In genomic region chr6:30356680-30357079, GRCm38 (mm10) we compare ENCODE assay signal across 11 mouse cellular contexts. TPM values are rescaled to one million over a fixed set of nuclear protein-coding genes. Genes with fewer than 3 reads are reported as not detected.
DNase-seq lines count a peak whose midpoint lies in the region; ATAC-seq and TF ChIP-seq lines count a peak whose summit lies in the region.
"Had no signal": no experiment of that assay in that cellular context is flagged by ENCODE, and none has a peak within 500 bp of the region (broad histone marks: within the 10 kb centered on the region; RNA-seq: fewer than 3 reads in every experiment).

No protein-coding gene starts in this region.

- peaks cover 44% of the 10 kb centered on the region for H3K4me1 ChIP-seq in heart, embryonic 12.5 days (replicated peaks)
- H3K4me1 ChIP-seq in cerebellum, adult 2 months (ENCODE audit: control insufficient read depth, insufficient read depth, low read length) = peaks cover 20% of the 10 kb centered on the region
- peaks cover 8% of the 10 kb centered on the region; the same call in 1 of the 2 replicates for H3K4me1 ChIP-seq in liver, postnatal 0 days (ENCODE audit: insufficient read depth)
- H3K4me1 ChIP-seq in midbrain, embryonic 11.5 days (ENCODE audit: control insufficient read depth, insufficient read depth, low read length) = no peaks in the 10 kb centered on the region
- H3K4me1 ChIP-seq: hindbrain, embryonic 15.5 days had no signal

- H3K27me3 ChIP-seq in heart, embryonic 12.5 days (replicated peaks) = no peaks in the 10 kb centered on the region
- no peaks in the 10 kb centered on the region for H3K27me3 ChIP-seq in cerebellum, adult 2 months (ENCODE audit: control insufficient read depth, insufficient read depth, low read length)
- no peaks in the 10 kb centered on the region for H3K27me3 ChIP-seq in liver, postnatal 0 days (ENCODE audit: insufficient read depth, low read length)
- H3K27me3 ChIP-seq in midbrain, embryonic 11.5 days (ENCODE audit: control insufficient read depth, insufficient read depth, low read length) = no peaks in the 10 kb centered on the region
- H3K27me3 ChIP-seq: embryonic facial prominence, embryonic 15.5 days; hindbrain, embryonic 15.5 days; liver, embryonic 15.5 days had no signal

- no peak for TF ChIP-seq POLR2A in cerebellum, adult 2 months (IDR thresholded peaks at IDR 0.05; ENCODE audit: borderline replicate concordance, insufficient read depth, low read length)

- H3K27ac ChIP-seq in heart, embryonic 12.5 days (ENCODE audit: poor library complexity, severe bottlenecking) = no peak overlapping the region
- H3K27ac ChIP-seq in cerebellum, adult 2 months (ENCODE audit: insufficient read depth, low read length) = peak overlapping the region; percentile 3; the same call in 1 of the 2 replicates
- H3K27ac ChIP-seq in liver, postnatal 0 days (ENCODE audit: low read depth) = no peak overlapping the region
- no peak overlapping the region for H3K27ac ChIP-seq in midbrain, embryonic 11.5 days (ENCODE audit: low read depth, low read length)
- H3K27ac ChIP-seq: embryonic facial prominence, embryonic 15.5 days; hindbrain, embryonic 15.5 days; liver, embryonic 15.5 days had no signal

- no peaks in the 10 kb centered on the region for H3K9me3 ChIP-seq in heart, embryonic 12.5 days (replicated peaks)
- H3K9me3 ChIP-seq in liver, postnatal 0 days (ENCODE audit: low read length) = no peaks in the 10 kb centered on the region
- no peaks in the 10 kb centered on the region for H3K9me3 ChIP-seq in midbrain, embryonic 11.5 days (ENCODE audit: control insufficient read depth, low read length)
- H3K9me3 ChIP-seq: embryonic facial prominence, embryonic 15.5 days; hindbrain, embryonic 15.5 days; liver, embryonic 15.5 days had no signal

- no peak for ATAC-seq in heart, embryonic 12.5 days (ENCODE audit: insufficient number of reproducible peaks, low FRiP score)
- 0 out of 2 replicates have a peak, but pooled peaks have one; percentile 26 for ATAC-seq in liver, postnatal 0 days
- ATAC-seq in midbrain, embryonic 11.5 days (ENCODE audit: low FRiP score) = no peak

- DNase-seq in heart, adult 9 months (ENCODE audit: low spot score in 2 of 2) = peak; percentile 25 to 32
- DNase-seq in adrenal gland, adult 8-10 months = peak; percentile 64
- peak; percentile 42 to 50 for DNase-seq in cerebellum, adult 2 months
- no peak for DNase-seq in liver, postnatal 0 days
- DNase-seq in lung, postnatal 10 days = no peak
- no peak for DNase-seq in midbrain, embryonic 11.5 days (ENCODE audit: low spot score, missing footprints)
- DNase-seq: right cerebral cortex, postnatal 25 days had no signal

- H3K4me2 ChIP-seq in heart, embryonic 12.5 days = no peak overlapping the region
- no peak overlapping the region for H3K4me2 ChIP-seq in liver, postnatal 0 days (ENCODE audit: low read depth, low read length)
- H3K4me2 ChIP-seq in midbrain, embryonic 11.5 days = no peak overlapping the region
- H3K4me2 ChIP-seq: embryonic facial prominence, embryonic 15.5 days; hindbrain, embryonic 15.5 days; liver, embryonic 15.5 days had no signal

- H3K36me3 ChIP-seq in heart, embryonic 12.5 days = no peaks in the 10 kb centered on the region
- no peaks in the 10 kb centered on the region for H3K36me3 ChIP-seq in liver, postnatal 0 days (replicated peaks; ENCODE audit: insufficient read depth, low read length)
- no peaks in the 10 kb centered on the region for H3K36me3 ChIP-seq in midbrain, embryonic 11.5 days (ENCODE audit: control insufficient read depth, insufficient read depth, low read length)
- H3K36me3 ChIP-seq: embryonic facial prominence, embryonic 15.5 days; liver, embryonic 15.5 days had no signal

- no peak for TF ChIP-seq CTCF in cerebellum, adult 2 months (IDR thresholded peaks at IDR 0.05; ENCODE audit: borderline replicate concordance, insufficient read depth, low read depth, low read length)
- peak; percentile 22; the same call in 1 of the 2 replicates for TF ChIP-seq CTCF in liver, postnatal 0 days (IDR thresholded peaks at IDR 0.05; ENCODE audit: low read depth)

- TF ChIP-seq EP300 in liver, postnatal 0 days (IDR thresholded peaks at IDR 0.05; ENCODE audit: low read depth) = no peak

- H3K4me3 ChIP-seq in heart, embryonic 12.5 days = no peak overlapping the region
- H3K4me3 ChIP-seq in cerebellum, adult 2 months (replicated peaks; ENCODE audit: insufficient read depth, low read depth, low read length) = no peak overlapping the region
- no peak overlapping the region for H3K4me3 ChIP-seq in liver, postnatal 0 days (ENCODE audit: low read depth, low read length)
- H3K4me3 ChIP-seq in midbrain, embryonic 11.5 days (ENCODE audit: low read depth, low read length) = no peak overlapping the region
- H3K4me3 ChIP-seq: embryonic facial prominence, embryonic 15.5 days; hindbrain, embryonic 15.5 days; liver, embryonic 15.5 days had no signal

- WGBS in heart, embryonic 12.5 days = 89% methylated on average over 12 of the region's 12 CpGs
- 53% methylated on average over 12 of the region's 12 CpGs for WGBS in cerebellum, adult 2 months
- WGBS in liver, postnatal 0 days (ENCODE audit: insufficient replicate concordance) = 87% methylated on average over 12 of the region's 12 CpGs
- 91% methylated on average over 12 of the region's 12 CpGs for WGBS in midbrain, embryonic 11.5 days

- H3K9ac ChIP-seq in heart, embryonic 12.5 days = no peak overlapping the region
- no peak overlapping the region for H3K9ac ChIP-seq in liver, postnatal 0 days (replicated peaks)
- H3K9ac ChIP-seq in midbrain, embryonic 11.5 days (ENCODE audit: low read length) = no peak overlapping the region
- H3K9ac ChIP-seq: embryonic facial prominence, embryonic 15.5 days; hindbrain, embryonic 15.5 days; liver, embryonic 15.5 days had no signal

RNA-seq across cellular contexts. Expression of gene Zc3hc1, which starts 34.1 kb away (rescaled TPM):
- 44.0 and 48.4 TPM in 2 replicates for polyA plus RNA-seq in heart, embryonic 12.5 days (2016; fragmentation: Nextera tagmentation; extraction: Ambion mirVana)
- 10 to 100 TPM; 22.0 to 23.9 (median 22.7) TPM for total RNA-seq in adrenal gland, adult 8-10 months (2022)
- 26.6 and 30.2 TPM in 2 replicates for polyA plus RNA-seq in cerebellum, adult 2 months (2012; rRNA removed)
- 12.5 and 14.4 TPM in 2 replicates for polyA plus RNA-seq in liver, postnatal 0 days (2015; fragmentation: Nextera tagmentation; extraction: Ambion mirVana)
- 75.4 and 76.8 TPM in 2 replicates for polyA plus RNA-seq in midbrain, embryonic 11.5 days (2014; fragmentation: Nextera tagmentation; extraction: Ambion mirVana)

RNA-seq across cellular contexts. Expression of gene Klhdc10, which starts 45.0 kb away (rescaled TPM):
- 34.3 and 38.8 TPM in 2 replicates for polyA plus RNA-seq in heart, embryonic 12.5 days (2016; fragmentation: Nextera tagmentation; extraction: Ambion mirVana)
- 10 to 100 TPM; 76.8 to 85.9 (median 84.7) TPM for total RNA-seq in adrenal gland, adult 8-10 months (2022)
- 84.2 and 90.8 TPM in 2 replicates for polyA plus RNA-seq in cerebellum, adult 2 months (2012; rRNA removed)
- polyA plus RNA-seq in liver, postnatal 0 days (2015; fragmentation: Nextera tagmentation; extraction: Ambion mirVana) = 6.4 and 6.9 TPM in 2 replicates
- polyA plus RNA-seq in midbrain, embryonic 11.5 days (2014; fragmentation: Nextera tagmentation; extraction: Ambion mirVana) = 28.3 and 28.8 TPM in 2 replicates

RNA-seq across cellular contexts. Expression of gene Ube2h, which starts 52.3 kb away (rescaled TPM):
- 69.3 and 70.9 TPM in 2 replicates for polyA plus RNA-seq in heart, embryonic 12.5 days (2016; fragmentation: Nextera tagmentation; extraction: Ambion mirVana)
- 100 to 1,000 TPM in 3 of 4 experiments, 10 to 100 TPM in 1; 97.5 to 131 (median 112) TPM for total RNA-seq in adrenal gland, adult 8-10 months (2022)
- polyA plus RNA-seq in cerebellum, adult 2 months (2012; rRNA removed) = 78.4 and 78.9 TPM in 2 replicates
- polyA plus RNA-seq in liver, postnatal 0 days (2015; fragmentation: Nextera tagmentation; extraction: Ambion mirVana) = 18.2 and 23.5 TPM in 2 replicates
- 52.3 and 53.6 TPM in 2 replicates for polyA plus RNA-seq in midbrain, embryonic 11.5 days (2014; fragmentation: Nextera tagmentation; extraction: Ambion mirVana)

Comparison
In these comparisons a context has a peak if more than half of its experiments do, and no peak if none do; other contexts are left out.
1. DNase-seq: peak in heart, adult 9 months (2 of 2), adrenal gland, adult 8-10 months (single experiment) and cerebellum, adult 2 months (2 of 2); none in liver, postnatal 0 days (single experiment), lung, postnatal 10 days (single experiment) and midbrain, embryonic 11.5 days (single experiment).